Mouse (Mus musculus) kidney, adult 9 months (tissue): ENCODE results near the gene Olfr172.

Experiments used
- DNase-seq: peaks from one replicate; pipeline ENCODE4 v3.0.0; 2022

The Olfr172 gene

DNA sequence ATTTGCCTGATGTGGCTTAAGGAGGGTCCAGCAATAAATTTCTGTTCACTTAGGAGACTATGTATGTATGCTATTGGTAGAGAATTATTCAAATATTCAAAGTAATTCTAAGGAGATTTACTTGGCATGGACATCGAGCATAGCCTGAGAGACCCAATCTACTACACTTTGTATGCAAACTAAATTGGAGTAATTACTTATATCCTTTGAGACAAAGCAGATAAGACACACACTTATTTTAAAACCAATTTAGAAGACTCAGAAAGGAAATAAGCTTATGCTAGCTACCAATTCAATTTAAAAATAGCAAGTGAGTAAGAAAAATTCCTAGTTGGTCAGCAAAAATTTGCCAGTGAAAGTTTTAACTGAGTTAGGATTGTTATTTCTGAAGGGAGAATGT, at the start of gene Olfr172:
Olfr172 (minus strand) TSS at position 101 of the 400 bp plus-strand sequence.
- no peak for DNase-seq

DNA sequence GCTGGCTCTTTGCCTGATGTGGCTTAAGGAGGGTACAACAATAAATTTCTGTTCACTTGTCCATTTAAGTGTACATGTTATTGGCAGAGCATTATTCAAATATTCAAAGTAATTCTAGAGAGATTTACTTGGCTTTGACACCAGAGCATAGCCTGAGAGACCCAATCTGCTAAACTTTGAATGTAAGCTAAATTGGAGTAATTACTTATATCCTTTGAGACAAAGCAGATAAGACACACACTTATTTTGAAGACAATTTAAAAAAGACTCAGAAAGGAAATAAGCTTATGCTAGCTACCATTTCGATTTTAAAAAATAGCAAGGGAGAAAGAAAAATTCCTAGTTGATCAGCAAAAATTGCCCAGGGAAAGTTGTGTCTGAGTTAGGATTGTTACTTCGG, 37.2 kb upstream of the Olfr172 start, which contains the start of gene Olfr173:
Olfr173 (minus strand) TSS at position 101 of the 400 bp plus-strand sequence.
- no peak for DNase-seq

DNA sequence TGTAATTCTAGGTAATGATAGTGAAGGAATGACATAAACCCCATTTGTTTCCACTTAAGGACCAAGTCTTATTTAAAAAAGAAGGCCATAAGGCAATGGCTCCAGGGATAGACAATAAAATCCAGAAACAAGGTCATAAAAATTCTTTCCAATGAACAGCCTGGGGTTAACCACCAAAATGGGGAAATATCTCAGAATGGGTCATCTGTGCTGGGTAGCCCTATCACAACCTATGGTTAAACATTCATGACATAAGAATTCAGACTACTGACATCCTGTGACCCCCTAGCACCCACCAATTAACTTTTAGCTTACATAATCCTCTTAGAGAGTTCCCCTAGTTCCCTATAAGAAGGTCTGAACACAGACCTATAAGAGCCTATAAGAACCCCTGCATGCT, 6.8 kb downstream of the Olfr172 start:
- DNase-seq: no peak

- DNase-seq: no peak
These were observed 11.7 kb downstream of the Olfr172 start for GRCm38 (mm10) chr16:58751314-58751713.

- DNase-seq: no peak
These were observed 16.3 kb downstream of the Olfr172 start for GRCm38 (mm10) chr16:58746715-58747114.

- DNase-seq: peak; percentile 58
These were observed 22.2 kb downstream of the Olfr172 start for GRCm38 (mm10) chr16:58740751-58741150.

- no peak for DNase-seq
These were observed 24.2 kb downstream of the Olfr172 start for GRCm38 (mm10) chr16:58738800-58739199.

DNA sequence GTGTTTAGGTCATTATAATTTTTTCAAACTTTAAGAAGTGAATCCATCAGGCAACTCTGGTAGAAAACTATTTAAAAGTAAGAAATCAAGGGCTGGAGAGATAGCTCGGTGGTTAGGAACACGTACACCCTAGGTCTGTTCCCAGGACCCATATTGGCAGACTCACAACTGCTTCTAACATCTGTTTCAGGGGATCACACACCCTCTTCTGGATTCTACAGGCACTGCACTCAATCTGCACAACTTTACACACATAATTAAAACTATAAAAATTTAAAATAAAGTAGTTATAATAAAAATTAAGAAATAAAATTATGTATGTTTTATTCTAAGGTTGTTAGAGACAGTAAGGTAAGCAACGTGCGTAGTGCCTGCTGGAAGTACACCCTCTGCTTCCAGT, 24.8 kb downstream of the Olfr172 start:
- no peak for DNase-seq

GRCm38 (mm10) chr16:58728176-58728671, 34.8 kb downstream of the Olfr172 start:
- DNase-seq: no peak

GRCm38 (mm10) chr16:58727477-58728131, 35.4 kb downstream of the Olfr172 start, which contains the start of gene Cldnd1:
Cldnd1 (plus strand) TSS chr16:58727910.
- DNase-seq: peak; percentile 97

- no peak for DNase-seq
These were observed 36.1 kb downstream of the Olfr172 start for GRCm38 (mm10) chr16:58726680-58727476.

- DNase-seq: no peak
These were observed 40.7 kb downstream of the Olfr172 start for GRCm38 (mm10) chr16:58722292-58722691.

- no peak for DNase-seq
These were observed 44.3 kb downstream of the Olfr172 start, which contains the start of gene Gpr15 for GRCm38 (mm10) chr16:58718666-58719120. Gpr15 (minus strand) TSS chr16:58719070.

- no peak for DNase-seq
These were observed 48.0 kb downstream of the Olfr172 start for GRCm38 (mm10) chr16:58715018-58715417.

GRCm38 (mm10) chr16:58713128-58713527, 49.8 kb downstream of the Olfr172 start:
- no peak for DNase-seq

GRCm38 (mm10) chr16:58712221-58712620, 50.8 kb downstream of the Olfr172 start:
- no peak for DNase-seq
